Mouse (Mus musculus): ENCODE results near the gene Anln.
"Not testable (repeated sequence)": the region's sequence is repeated elsewhere in the genome, so short reads cannot be mapped to it uniquely, and the experiment has no call there.

Anln gene

GRCm38 (mm10) chr9:22389021-22389476 lies at the start of gene Anln:
Gene Anln (minus strand): TSS chr9:22389188.
- peak; percentile 98 for DNase-seq (ENCODE audit: low spot score)

GRCm38 (mm10) chr9:22434101-22434500 lies 45.1 kb upstream of the Anln start:
- no peak for DNase-seq (ENCODE audit: low spot score)

- no peak for DNase-seq (ENCODE audit: low spot score)
Measured at GRCm38 (mm10) chr9:22433221-22433620, 44.2 kb upstream of the Anln start.

GRCm38 (mm10) chr9:22430315-22430840 lies 41.4 kb upstream of the Anln start:
- no peak for DNase-seq (ENCODE audit: low spot score)

DNA sequence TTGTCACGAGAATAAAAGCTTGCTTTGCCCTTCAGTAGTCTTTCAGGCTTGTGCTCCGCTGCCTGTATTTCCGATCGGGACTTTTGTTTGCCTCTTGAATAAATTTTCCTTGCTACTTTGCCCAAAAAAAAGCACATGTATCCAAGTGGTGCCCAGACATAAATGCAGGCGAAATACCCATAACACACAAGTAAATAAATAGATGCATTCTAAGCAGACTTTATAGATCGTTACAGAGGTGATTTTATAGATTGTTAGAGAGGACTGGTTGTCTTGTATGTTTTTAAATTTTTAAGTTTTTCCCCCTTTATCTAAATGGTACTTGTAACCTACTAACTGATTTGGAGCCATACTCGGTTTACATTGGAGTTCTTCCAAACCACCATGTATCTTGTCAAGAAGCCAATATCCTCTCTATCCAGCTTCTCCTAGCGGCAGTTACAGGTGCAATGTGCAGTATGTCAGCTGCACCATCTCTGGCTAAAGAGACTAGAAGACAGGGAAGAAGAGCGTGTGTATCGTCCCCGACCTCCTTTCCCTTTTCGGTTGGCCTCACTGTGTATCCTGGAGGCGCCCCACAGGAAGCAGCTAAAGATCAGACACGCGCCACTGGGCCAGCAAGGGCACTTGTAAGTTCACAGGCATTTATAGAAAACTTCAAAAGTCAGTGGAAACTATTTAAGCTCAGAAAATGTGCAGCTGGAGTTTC lies 40.7 kb upstream of the Anln start:
- DNase-seq (ENCODE audit: low spot score) = no peak

GRCm38 (mm10) chr9:22428666-22429410 lies 39.9 kb upstream of the Anln start:
- DNase-seq (ENCODE audit: low spot score) = no peak

- DNase-seq (ENCODE audit: low spot score) = no peak
Measured at GRCm38 (mm10) chr9:22428028-22428665, 39.2 kb upstream of the Anln start.

DNA sequence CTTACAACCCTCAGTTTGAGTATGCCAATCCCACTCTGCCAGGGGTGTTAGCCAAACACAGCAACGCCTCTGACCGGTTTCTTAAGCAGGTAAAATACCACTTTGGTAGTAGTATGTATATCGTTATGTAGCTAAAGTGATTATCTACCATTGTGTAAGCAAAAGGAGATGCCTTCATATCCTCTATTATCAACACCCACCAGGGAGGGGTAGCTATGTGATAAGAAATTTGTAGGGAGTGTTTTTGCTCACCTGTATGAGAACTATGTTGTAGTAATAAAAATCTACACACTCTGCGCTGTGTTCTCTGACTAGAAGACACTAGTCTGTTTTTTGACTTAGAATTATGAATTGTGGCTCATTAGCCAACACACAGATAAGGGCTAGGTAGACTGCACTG lies 35.7 kb upstream of the Anln start:
- no peak for DNase-seq (ENCODE audit: low spot score)

GRCm38 (mm10) chr9:22424196-22424595 lies 35.2 kb upstream of the Anln start:
- no peak for DNase-seq (ENCODE audit: low spot score)

DNA sequence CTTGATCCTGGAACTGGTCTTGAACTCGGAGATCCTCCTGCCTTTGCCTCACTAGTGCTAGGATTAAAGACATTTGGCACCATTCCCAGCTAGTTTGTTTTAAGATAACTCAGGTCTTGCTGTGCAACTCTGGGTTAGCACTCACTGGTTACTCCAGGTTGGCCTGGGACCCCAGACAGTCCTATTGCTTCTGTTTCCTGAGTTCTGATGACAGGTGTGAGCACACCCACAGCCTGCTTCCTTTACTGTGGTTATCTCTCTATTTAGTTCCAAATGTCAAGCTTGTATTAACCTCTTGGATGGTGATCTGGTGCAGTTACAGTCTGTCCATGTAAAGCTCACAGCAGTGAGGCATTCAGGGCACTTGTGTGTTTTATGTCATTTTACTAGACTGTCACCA lies 34.5 kb upstream of the Anln start:
- DNase-seq (ENCODE audit: low spot score) = no peak

DNA sequence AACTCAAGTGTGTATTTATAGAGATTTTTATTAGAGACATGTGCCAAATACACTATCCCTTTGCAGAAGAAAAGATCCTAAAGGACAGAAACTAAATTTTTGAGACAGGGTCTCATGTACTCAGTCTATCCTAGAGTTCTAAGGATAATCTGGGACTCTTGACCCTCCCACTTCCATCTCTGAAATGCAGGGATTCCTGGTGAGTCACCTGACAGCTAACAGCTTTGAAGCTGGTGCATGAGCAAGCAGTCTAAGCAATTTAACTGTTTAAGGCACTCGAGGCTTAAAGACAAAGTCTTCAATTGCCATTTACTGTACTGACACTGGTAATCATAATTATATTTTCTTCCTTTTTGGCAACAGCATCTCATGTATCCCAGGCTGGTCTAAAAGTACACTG lies 33.6 kb upstream of the Anln start:
- no peak for DNase-seq (ENCODE audit: low spot score)

DNA sequence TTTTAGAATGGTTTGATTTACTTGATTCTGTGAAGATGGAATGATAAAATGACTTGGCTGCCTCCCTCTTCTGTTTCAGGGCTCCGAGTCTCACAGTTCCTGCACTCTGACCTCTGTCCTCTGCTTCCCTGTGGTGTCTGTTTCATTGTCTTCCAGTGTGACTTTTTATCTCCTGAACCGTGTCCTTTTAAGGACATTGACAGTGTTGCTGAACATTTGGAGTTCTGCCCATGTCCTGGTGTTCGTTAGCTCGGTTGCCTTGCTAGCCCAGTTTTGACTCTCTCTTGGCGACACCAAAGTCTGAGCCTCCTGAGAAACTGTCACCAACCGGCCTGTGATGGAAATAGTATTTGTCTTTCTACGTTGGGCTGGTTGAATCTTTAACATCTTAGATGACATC lies 31.5 kb upstream of the Anln start:
- no peak for DNase-seq (ENCODE audit: low spot score)

DNA sequence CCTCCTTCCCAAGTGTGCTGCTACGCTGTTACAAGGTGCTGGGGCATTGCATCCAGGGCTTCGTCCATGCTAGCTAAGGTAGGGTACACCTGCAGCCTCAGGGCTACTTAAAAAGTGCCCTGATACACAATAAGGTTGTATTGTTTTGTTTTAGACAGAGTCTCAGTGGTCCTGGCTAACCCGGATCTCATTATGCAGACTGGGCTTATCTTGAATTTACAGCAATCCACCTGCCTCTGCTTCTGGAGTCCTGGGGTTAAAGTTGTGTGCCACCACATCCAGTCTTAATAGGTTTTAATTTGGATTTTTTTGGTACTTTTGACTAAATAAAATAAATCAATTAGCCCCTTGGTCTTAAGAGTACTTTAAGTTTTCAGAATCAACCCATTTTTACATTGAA lies 30.9 kb upstream of the Anln start:
- DNase-seq (ENCODE audit: low spot score) = no peak

- DNase-seq (ENCODE audit: low spot score) = no peak
Measured at GRCm38 (mm10) chr9:22417547-22417946, 28.6 kb upstream of the Anln start.

DNA sequence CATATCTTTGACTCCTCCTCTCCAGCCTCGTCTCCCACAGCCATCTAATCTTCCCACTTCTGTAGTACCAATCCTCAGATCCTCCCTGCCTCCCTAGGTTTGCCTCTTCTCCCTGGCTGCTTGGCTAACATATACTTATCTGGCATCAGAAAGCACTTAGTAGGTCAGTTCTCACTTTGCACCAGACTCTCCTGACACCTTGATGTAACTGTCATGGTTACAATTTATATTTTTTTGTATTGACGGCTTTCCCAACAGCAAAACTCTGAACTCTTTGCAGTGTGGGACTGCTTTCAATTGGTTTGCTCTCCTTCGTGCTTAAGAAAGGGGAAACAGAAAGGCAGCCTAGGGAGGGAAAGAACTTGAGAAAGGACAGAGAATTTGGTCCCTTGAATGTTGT lies 27.2 kb upstream of the Anln start:
- DNase-seq (ENCODE audit: low spot score) = no peak

GRCm38 (mm10) chr9:22411002-22411857 lies 22.2 kb upstream of the Anln start, which contains the start of gene 9530077C05Rik:
Gene 9530077C05Rik (plus strand): TSS chr9:22411513.
- DNase-seq (ENCODE audit: low spot score) = peak; percentile 97

GRCm38 (mm10) chr9:22409501-22409900 lies 20.5 kb upstream of the Anln start:
- no peak for DNase-seq (ENCODE audit: low spot score)

GRCm38 (mm10) chr9:22408344-22408743 lies 19.4 kb upstream of the Anln start:
- not testable (repeated sequence) for DNase-seq (ENCODE audit: low spot score)

DNA sequence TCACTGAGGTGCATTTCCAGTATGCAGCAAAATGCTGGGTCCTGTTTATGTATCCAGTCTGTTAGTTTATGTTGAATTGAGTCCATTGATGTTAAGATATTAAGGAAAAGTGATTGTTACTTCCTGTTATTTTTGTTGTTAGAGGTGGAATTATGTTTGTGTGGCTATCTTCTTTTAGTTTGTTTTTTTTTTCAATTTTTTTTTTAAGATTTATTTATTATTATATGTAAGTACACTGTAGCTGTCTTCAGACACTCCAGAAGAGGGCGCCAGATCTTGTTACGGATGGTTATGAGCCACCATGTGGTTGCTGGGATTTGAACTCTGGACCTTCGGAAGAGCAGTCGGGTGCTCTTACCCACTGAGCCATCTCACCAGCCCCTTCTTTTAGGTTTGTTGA lies 18.6 kb upstream of the Anln start:
- DNase-seq (ENCODE audit: low spot score) = not testable (repeated sequence)

DNA sequence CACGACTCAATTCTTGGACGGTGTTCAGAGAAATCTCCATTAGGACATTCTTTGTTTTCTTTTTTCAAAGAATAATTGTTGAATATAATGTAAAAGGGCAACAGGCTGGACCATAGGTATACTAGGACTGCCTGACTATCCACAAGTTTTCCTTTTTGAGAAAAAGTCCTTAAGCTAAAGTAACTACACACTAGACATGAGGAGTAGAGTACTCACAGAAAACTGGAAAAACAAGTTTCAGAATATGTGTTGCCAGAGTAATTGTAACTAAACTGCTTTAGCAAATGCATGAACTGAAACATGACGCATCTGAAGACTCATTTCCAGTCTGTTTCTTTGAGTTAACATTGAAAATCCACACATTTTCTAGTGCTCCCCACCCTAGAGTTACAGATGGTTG lies 16.4 kb upstream of the Anln start:
- DNase-seq (ENCODE audit: low spot score) = no peak

- DNase-seq (ENCODE audit: low spot score) = not testable (repeated sequence)
Measured at GRCm38 (mm10) chr9:22403501-22403900, 14.5 kb upstream of the Anln start.

- DNase-seq (ENCODE audit: low spot score) = no peak
Measured at GRCm38 (mm10) chr9:22402976-22403375, 14.0 kb upstream of the Anln start.

Measured in testis, postnatal 10 days (tissue).